Mouse (Mus musculus): ENCODE measurements around the gene H2-Ke6. TPM values are rescaled to one million over a fixed set of nuclear protein-coding genes. Genes with fewer than 3 reads are reported as not detected.
"Not testable (repeated sequence)": the region's sequence is repeated elsewhere in the genome, so short reads cannot be mapped to it uniquely, and the experiment has no call there.

Gene H2-Ke6
- polyA plus RNA-seq, 1 experiment from 2014 or later: 48.0 TPM

GRCm38 (mm10) chr17:33994959-33995358 is 32.9 kb downstream of the H2-Ke6 start:
- Histone ChIP-seq H3K9me3 (replicated peaks) (no peaks in the 10 kb centered on the region; the same call in 1 of the 2 replicates), H3K27me3 (replicated peaks) (peaks cover 44% of the 10 kb centered on the region), H3K27ac (ENCODE audit: poor library complexity, severe bottlenecking) (no peak overlapping the region), H3K4me2 (no peak overlapping the region), H3K4me3 (no peak overlapping the region), H3K4me1 (replicated peaks) (peaks cover 6% of the 10 kb centered on the region), H3K36me3 (no peaks in the 10 kb centered on the region), H3K9ac (no peak overlapping the region)
- WGBS: 78% methylated on average over 8 of the region's 8 CpGs
- ATAC-seq (ENCODE audit: insufficient number of reproducible peaks, low FRiP score): no peak

GRCm38 (mm10) chr17:33991788-33992664 is 35.8 kb downstream of the H2-Ke6 start:
- 31% methylated on average over 10 of the region's 10 CpGs for WGBS
- H3K4me2 ChIP-seq: no peak overlapping the region
- no peak overlapping the region for H3K9ac ChIP-seq
- no peak for ATAC-seq (ENCODE audit: insufficient number of reproducible peaks, low FRiP score)
- no peak overlapping the region for H3K27ac ChIP-seq (ENCODE audit: poor library complexity, severe bottlenecking)
- no peaks in the 10 kb centered on the region for H3K36me3 ChIP-seq
- no peaks in the 10 kb centered on the region for H3K4me1 ChIP-seq (replicated peaks)
- H3K27me3 ChIP-seq (replicated peaks): peaks cover 28% of the 10 kb centered on the region
- H3K9me3 ChIP-seq (replicated peaks): no peaks in the 10 kb centered on the region; the same call in 1 of the 2 replicates
- no peak overlapping the region for H3K4me3 ChIP-seq

- peaks cover 22% of the 10 kb centered on the region for H3K4me1 ChIP-seq (replicated peaks)
- not testable (repeated sequence) for H3K9ac ChIP-seq; H3K9me3 ChIP-seq (replicated peaks); ATAC-seq (ENCODE audit: insufficient number of reproducible peaks, low FRiP score); H3K27ac ChIP-seq (ENCODE audit: poor library complexity, severe bottlenecking); H3K36me3 ChIP-seq
- H3K4me2 ChIP-seq: peak overlapping the region; percentile 84
- peak overlapping the region; percentile 59; the same call in 1 of the 2 replicates for H3K4me3 ChIP-seq
- H3K27me3 ChIP-seq (replicated peaks): peaks cover 35% of the 10 kb centered on the region
- WGBS: 8% methylated on average over 8 of the region's 8 CpGs
Observed at GRCm38 (mm10) chr17:33982136-33982535, 45.7 kb downstream of the H2-Ke6 start.

GRCm38 (mm10) chr17:33981192-33981909 is 46.5 kb downstream of the H2-Ke6 start:
- H3K9me3 ChIP-seq (replicated peaks); H3K36me3 ChIP-seq: not testable (repeated sequence)
- Histone ChIP-seq H3K4me1 (replicated peaks) (peaks cover 22% of the 10 kb centered on the region), H3K4me3 (peak overlapping the region; percentile 59), H3K4me2 (peak overlapping the region; percentile 84), H3K27me3 (replicated peaks) (peaks cover 43% of the 10 kb centered on the region), H3K9ac (peak overlapping the region; percentile 70), H3K27ac (ENCODE audit: poor library complexity, severe bottlenecking) (peak overlapping the region; percentile 75)
- peak; percentile 85 for ATAC-seq (ENCODE audit: insufficient number of reproducible peaks, low FRiP score)
- WGBS: 1% methylated on average over 27 of the region's 27 CpGs

- peaks cover 52% of the 10 kb centered on the region for H3K27me3 ChIP-seq (replicated peaks)
Observed at GRCm38 (mm10) chr17:33980181-33981035, 47.5 kb downstream of the H2-Ke6 start.

GRCm38 (mm10) chr17:33979512-33980050 is 48.3 kb downstream of the H2-Ke6 start:
- WGBS: 63% methylated on average over 6 of the region's 6 CpGs
- H3K4me1 ChIP-seq (replicated peaks): peaks cover 22% of the 10 kb centered on the region
- no peaks in the 10 kb centered on the region for H3K9me3 ChIP-seq (replicated peaks)
- H3K36me3 ChIP-seq: no peaks in the 10 kb centered on the region
- no peak for ATAC-seq (ENCODE audit: insufficient number of reproducible peaks, low FRiP score)
- peaks cover 57% of the 10 kb centered on the region for H3K27me3 ChIP-seq (replicated peaks)
- H3K27ac ChIP-seq (ENCODE audit: poor library complexity, severe bottlenecking): no peak overlapping the region
- H3K9ac ChIP-seq: no peak overlapping the region
- H3K4me2 ChIP-seq: no peak overlapping the region
- no peak overlapping the region for H3K4me3 ChIP-seq

More at GRCm38 (mm10) chr17:33980181-33981035, 47.5 kb downstream of the H2-Ke6 start:
- H3K9ac ChIP-seq: no peak overlapping the region
- H3K27ac ChIP-seq (ENCODE audit: poor library complexity, severe bottlenecking): no peak overlapping the region
- H3K4me2 ChIP-seq: peak overlapping the region; percentile 84
- no peak for ATAC-seq (ENCODE audit: insufficient number of reproducible peaks, low FRiP score)
- peaks cover 22% of the 10 kb centered on the region for H3K4me1 ChIP-seq (replicated peaks)
- 74% methylated on average over 19 of the region's 19 CpGs for WGBS
- H3K36me3 ChIP-seq: no peaks in the 10 kb centered on the region
- no peak overlapping the region for H3K4me3 ChIP-seq
- H3K9me3 ChIP-seq (replicated peaks): no peaks in the 10 kb centered on the region

GRCm38 (mm10) chr17:33978631-33979031 is 49.2 kb downstream of the H2-Ke6 start:
- Histone ChIP-seq H3K9ac (no peak overlapping the region; the same call in 1 of the 2 replicates), H3K27me3 (replicated peaks) (peaks cover 57% of the 10 kb centered on the region)
- peak; percentile 84 for ATAC-seq (ENCODE audit: insufficient number of reproducible peaks, low FRiP score)

GRCm38 (mm10) chr17:33977861-33978557 is 49.9 kb downstream of the H2-Ke6 start:
- Histone ChIP-seq H3K9ac (peak overlapping the region; percentile 53; the same call in 1 of the 2 replicates), H3K36me3 (no peaks in the 10 kb centered on the region), H3K4me3 (peak overlapping the region; percentile 42), H3K27me3 (replicated peaks) (peaks cover 57% of the 10 kb centered on the region), H3K9me3 (replicated peaks) (no peaks in the 10 kb centered on the region), H3K4me2 (peak overlapping the region; percentile 70), H3K4me1 (replicated peaks) (peaks cover 22% of the 10 kb centered on the region), H3K27ac (ENCODE audit: poor library complexity, severe bottlenecking) (no peak overlapping the region)
- WGBS: 2% methylated on average over 57 of the region's 57 CpGs
- no peak for ATAC-seq (ENCODE audit: insufficient number of reproducible peaks, low FRiP score)

More at GRCm38 (mm10) chr17:33978631-33979031, 49.2 kb downstream of the H2-Ke6 start:
- H3K4me1 ChIP-seq (replicated peaks): peaks cover 22% of the 10 kb centered on the region
- peak overlapping the region; percentile 70 for H3K4me2 ChIP-seq
- peak overlapping the region; percentile 42 for H3K4me3 ChIP-seq
- no peaks in the 10 kb centered on the region for H3K36me3 ChIP-seq
- H3K9me3 ChIP-seq (replicated peaks): no peaks in the 10 kb centered on the region
- no peak overlapping the region for H3K27ac ChIP-seq (ENCODE audit: poor library complexity, severe bottlenecking)
- WGBS: under 1% methylated on average over 17 of the region's 17 CpGs
